Mouse (Mus musculus) hindbrain, embryonic 14.5 days (tissue): ENCODE data around the gene Upk2. TPM values are rescaled to one million over a fixed set of nuclear protein-coding genes. Genes with fewer than 3 reads are reported as not detected.

ENCODE experiments used
- ATAC-seq: fragments of 200-750 bp; cut with Nextera tagmentation; 2 replicates; pipeline ENCODE4 v1.8.0; 2017; ENCODE audit warnings: moderate number of reproducible peaks, mild to moderate bottlenecking, moderate TSS enrichment, moderate library complexity; ENCODE audit not compliant: low FRiP score
- DNase-seq: peaks from one replicate; pipeline ENCODE4 v3.0.0-alpha.2; 2015; ENCODE audit warnings: low spot score
- H3K27ac ChIP-seq: fragments of 300-500 bp; sonication (generic); 2 replicates; pipeline ENCODE4 v1.5.1; 2014; ENCODE audit warnings: mild to moderate bottlenecking, moderate library complexity
- H3K27me3 ChIP-seq: fragments of 300-500 bp; sonication (generic); 2 replicates; pipeline ENCODE4 v1.6.1; 2014; ENCODE audit warnings: mild to moderate bottlenecking, low read length, mixed read lengths; ENCODE audit not compliant: control insufficient read depth, insufficient read depth
- H3K36me3 ChIP-seq: fragments of 300-500 bp; sonication (generic); replicated peaks from 2 replicates; pipeline ENCODE4 v1.6.1; 2014; ENCODE audit not compliant: control insufficient read depth, insufficient read depth
- H3K4me1 ChIP-seq: fragments of 300-500 bp; sonication (generic); replicated peaks from 2 replicates; pipeline ENCODE4 v1.6.1; 2014; ENCODE audit warnings: antibody characterized with exemption, low read length, mixed read lengths; ENCODE audit not compliant: control insufficient read depth, insufficient read depth
- H3K4me2 ChIP-seq: fragments of 300-500 bp; sonication (generic); replicated peaks from 2 replicates; pipeline ENCODE4 v1.6.1; 2014; ENCODE audit warnings: mild to moderate bottlenecking, moderate library complexity
- H3K4me3 ChIP-seq: fragments of 300-500 bp; sonication (generic); replicated peaks from 2 replicates; pipeline ENCODE4 v1.5.1; 2014; ENCODE audit warnings: mild to moderate bottlenecking, low read length
- H3K9ac ChIP-seq: fragments of 300-500 bp; sonication (generic); 2 replicates; pipeline ENCODE4 v1.6.1; 2014
- H3K9me3 ChIP-seq: fragments of 300-500 bp; sonication (generic); 2 replicates; pipeline ENCODE4 v1.6.1; 2016; ENCODE audit warnings: low read length; ENCODE audit not compliant: control insufficient read depth
- WGBS: fragments of 180-500 bp; shearing (Covaris S2); extraction: QIAGEN DNeasy Blood & Tissue Kit; methylation state at CpG from one replicate; pipeline ENCODE4 v1.1.7; 2014; 5-methylcytosine and 5-hydroxymethylcytosine counted together
- polyA plus RNA-seq: library from polyadenylated mRNA; unstranded; fragments of >200 nt; fragmentation: Nextera tagmentation; extraction: Ambion mirVana; gene quantifications from 2 replicates; pipeline ENCODE4 v1.2.1, GENCODE M21; 2014

The Upk2 gene
- not detected in 2 replicates for polyA plus RNA-seq

- no peaks in the 10 kb centered on the region for H3K9me3 ChIP-seq
- DNase-seq (no peak), ATAC-seq (no peak)
- peaks cover 31% of the 10 kb centered on the region for H3K4me1 ChIP-seq
- 22% methylated on average over 4 of the region's 4 CpGs for WGBS
- no peaks in the 10 kb centered on the region for H3K36me3 ChIP-seq
- no peak within 1 kb of the TSS for H3K4me2 ChIP-seq
- H3K27me3 ChIP-seq, result peaks cover 5% of the 10 kb centered on the region; the same call in 1 of the 2 replicates
- H3K27ac ChIP-seq, result no peak within 1 kb of the TSS
- H3K4me3 ChIP-seq, result no peak within 1 kb of the TSS
- H3K9ac ChIP-seq, result peak within 1 kb of the TSS; percentile 8; the same call in 1 of the 2 replicates
These were observed at the start of gene Upk2 for GRCm38 (mm10) chr9:44454891-44455220. Upk2 (minus strand) TSS chr9:44454976.

- peaks cover 37% of the 10 kb centered on the region for H3K36me3 ChIP-seq
- H3K27ac ChIP-seq, result no peak overlapping the region
- H3K4me2 ChIP-seq, result no peak overlapping the region
- H3K4me1 ChIP-seq, result peaks cover 45% of the 10 kb centered on the region
- DNase-seq (peak; percentile 93), ATAC-seq (no peak)
- no peak overlapping the region for H3K9ac ChIP-seq
- no peaks in the 10 kb centered on the region for H3K9me3 ChIP-seq
- no peaks in the 10 kb centered on the region for H3K27me3 ChIP-seq
- no peak overlapping the region for H3K4me3 ChIP-seq
- WGBS, result 6% methylated on average over 4 of the region's 4 CpGs
These were observed 47.2 kb upstream of the Upk2 start for GRCm38 (mm10) chr9:44502006-44502405.

- DNase-seq (no peak), ATAC-seq (no peak)
- Histone ChIP-seq H3K4me3 (no peak overlapping the region), H3K36me3 (peaks cover 30% of the 10 kb centered on the region), H3K4me2 (no peak overlapping the region), H3K4me1 (peaks cover 52% of the 10 kb centered on the region), H3K9me3 (no peaks in the 10 kb centered on the region), H3K9ac (no peak overlapping the region), H3K27me3 (no peaks in the 10 kb centered on the region), H3K27ac (no peak overlapping the region)
- 47% methylated on average over 10 of the region's 10 CpGs for WGBS
These were observed 46.6 kb upstream of the Upk2 start for GRCm38 (mm10) chr9:44501206-44501879.

DNA sequence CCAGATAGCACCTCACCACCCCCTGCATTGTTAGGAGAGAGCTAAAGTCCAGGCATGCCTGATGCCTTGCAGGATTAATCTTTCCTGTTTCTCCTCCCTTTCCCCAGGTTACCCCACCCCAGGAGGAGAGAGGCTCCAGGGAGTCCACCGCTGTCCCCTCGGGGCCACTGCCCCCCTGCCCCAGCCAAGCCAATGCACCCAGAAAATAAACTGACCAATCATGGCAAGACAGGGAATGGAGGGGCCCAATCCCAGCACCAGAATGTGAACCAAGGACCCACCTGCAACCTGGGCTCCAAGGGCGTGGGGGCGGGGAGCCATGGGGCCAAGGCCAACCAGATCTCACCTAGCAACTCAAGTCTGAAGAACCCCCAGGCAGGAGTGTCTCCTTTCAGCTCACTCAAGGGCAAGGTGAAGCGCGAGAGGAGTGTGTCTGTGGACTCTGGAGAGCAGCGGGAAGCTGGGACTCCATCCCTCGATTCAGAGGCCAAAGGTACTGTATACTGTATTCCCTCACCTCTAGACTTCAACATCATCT, 45.9 kb upstream of the Upk2 start:
- Histone ChIP-seq H3K36me3 (peaks cover 24% of the 10 kb centered on the region), H3K4me2 (0 out of 2 replicates have a peak overlapping the region, but pooled peaks have one; percentile 79), H3K9ac (peak overlapping the region; percentile 59; the same call in 1 of the 2 replicates), H3K9me3 (no peaks in the 10 kb centered on the region), H3K27ac (no peak overlapping the region), H3K4me3 (no peak overlapping the region), H3K27me3 (no peaks in the 10 kb centered on the region), H3K4me1 (peaks cover 52% of the 10 kb centered on the region)
- 48% methylated on average over 8 of the region's 8 CpGs for WGBS
- ATAC-seq (no peak), DNase-seq (no peak)

GRCm38 (mm10) chr9:44500163-44500533, 45.4 kb upstream of the Upk2 start:
- ATAC-seq (0 out of 2 replicates have a peak, but pooled peaks have one; percentile 1), DNase-seq (no peak)
- H3K36me3 ChIP-seq, result peaks cover 19% of the 10 kb centered on the region
- H3K9ac ChIP-seq, result peak overlapping the region; percentile 59
- 27% methylated on average over 5 of the region's 5 CpGs for WGBS
- no peaks in the 10 kb centered on the region for H3K9me3 ChIP-seq
- peaks cover 53% of the 10 kb centered on the region for H3K4me1 ChIP-seq
- H3K27me3 ChIP-seq, result no peaks in the 10 kb centered on the region
- H3K4me2 ChIP-seq, result peak overlapping the region; percentile 79
- peak overlapping the region; percentile 32 for H3K4me3 ChIP-seq
- peak overlapping the region; percentile 83 for H3K27ac ChIP-seq

DNA sequence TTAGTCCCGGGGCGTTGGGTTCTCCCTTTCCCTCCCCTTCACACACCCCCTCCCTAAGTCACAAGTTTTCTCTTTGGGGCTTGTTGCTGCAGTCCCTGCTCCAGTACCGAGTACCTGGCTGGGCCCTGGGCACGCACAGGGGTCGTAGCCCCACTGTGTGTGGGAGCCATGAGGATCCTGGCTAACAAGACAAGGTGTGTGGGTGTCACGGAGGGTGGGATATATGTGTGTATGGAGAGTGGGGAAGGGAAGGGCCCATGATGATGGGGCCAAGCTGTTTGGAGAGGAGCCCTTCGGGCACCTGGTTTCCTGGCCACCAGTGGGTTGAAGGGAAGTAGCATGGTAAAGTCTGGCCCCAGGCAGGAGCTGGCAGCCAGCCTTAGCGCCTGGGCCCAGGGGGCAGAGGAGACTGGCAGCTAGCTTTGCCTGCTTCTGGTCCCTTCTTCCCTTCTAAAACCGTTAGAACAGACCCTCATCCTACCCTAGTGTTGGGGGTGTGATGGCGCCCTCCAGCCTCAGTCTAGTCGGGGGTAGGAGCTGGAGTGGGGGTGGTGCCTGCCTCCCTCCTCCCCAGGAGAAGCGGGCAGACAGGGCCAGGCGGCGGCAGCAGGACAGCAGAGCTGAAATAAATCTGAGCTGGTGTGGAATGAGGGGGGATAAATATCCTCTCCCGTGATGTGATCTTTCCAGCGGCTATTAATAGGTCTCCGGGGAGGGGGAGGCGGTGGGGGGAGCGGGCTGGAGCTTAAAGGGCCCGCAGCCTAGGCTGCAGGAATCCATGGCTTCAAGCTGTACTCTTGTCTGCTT, 44.8 kb upstream of the Upk2 start:
- no peaks in the 10 kb centered on the region for H3K27me3 ChIP-seq
- ATAC-seq (peak; percentile 44), DNase-seq (no peak)
- H3K4me1 ChIP-seq, result peaks cover 58% of the 10 kb centered on the region
- H3K4me3 ChIP-seq, result peak overlapping the region; percentile 32
- WGBS, result 7% methylated on average over 19 of the region's 20 CpGs
- no peaks in the 10 kb centered on the region for H3K9me3 ChIP-seq
- peak overlapping the region; percentile 79 for H3K4me2 ChIP-seq
- peak overlapping the region; percentile 59 for H3K9ac ChIP-seq
- peak overlapping the region; percentile 83 for H3K27ac ChIP-seq
- peaks cover 16% of the 10 kb centered on the region for H3K36me3 ChIP-seq

DNA sequence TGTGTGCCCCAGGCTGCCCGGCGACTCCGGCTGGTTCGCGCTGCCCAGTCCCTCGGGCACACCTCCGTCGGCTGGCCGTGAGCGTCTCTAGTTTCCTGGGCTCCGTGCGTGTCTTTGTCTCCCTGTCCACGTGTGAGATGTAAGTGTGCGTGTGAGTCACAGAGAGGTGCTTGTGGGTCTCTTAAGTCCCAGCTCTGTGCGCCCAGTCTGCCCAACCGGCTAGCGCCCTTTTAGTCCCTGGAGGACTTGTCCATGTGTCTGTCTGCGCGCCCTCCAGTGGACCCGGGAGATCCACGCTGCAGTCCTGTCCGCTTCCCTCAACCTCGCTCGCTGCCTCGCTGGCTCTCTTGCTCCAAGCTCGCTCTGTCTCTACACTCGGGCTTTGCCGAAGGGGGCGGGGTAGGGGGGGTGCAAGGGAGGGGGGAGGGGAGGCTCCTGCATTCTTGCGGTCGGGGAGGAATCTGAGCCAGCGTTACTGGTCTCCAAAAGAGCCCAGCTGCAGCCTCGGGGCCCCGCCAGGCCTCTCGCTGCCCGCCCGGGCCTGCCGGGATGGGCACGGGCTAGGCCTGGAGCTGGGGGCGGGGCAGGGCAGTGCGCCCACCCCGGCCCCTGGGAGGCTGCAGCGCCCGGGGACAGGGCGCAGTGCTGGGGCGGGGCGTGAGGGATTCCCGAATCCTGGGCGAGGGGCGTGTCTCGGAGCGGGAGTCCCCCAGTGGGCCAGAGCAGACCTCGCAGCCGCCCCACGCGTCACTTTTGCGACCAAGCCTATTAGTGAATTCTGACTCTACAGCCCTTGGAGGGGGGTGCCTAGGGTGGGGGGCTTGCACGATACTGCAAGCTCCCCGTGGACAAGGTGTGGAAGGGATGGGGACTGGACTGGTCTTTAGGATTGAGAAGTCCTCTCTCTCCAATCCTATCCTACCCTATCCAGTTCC, 43.9 kb upstream of the Upk2 start:
- peak; percentile 79 for ATAC-seq
- peak overlapping the region; percentile 32 for H3K4me3 ChIP-seq
- H3K4me1 ChIP-seq, result peaks cover 66% of the 10 kb centered on the region
- peaks cover 16% of the 10 kb centered on the region for H3K36me3 ChIP-seq
- peak overlapping the region; percentile 83 for H3K27ac ChIP-seq
- peak; percentile 55 for DNase-seq
- WGBS, result under 1% methylated on average over 58 of the region's 59 CpGs
- no peaks in the 10 kb centered on the region for H3K9me3 ChIP-seq
- peak overlapping the region; percentile 59 for H3K9ac ChIP-seq
- peak overlapping the region; percentile 79 for H3K4me2 ChIP-seq
- no peaks in the 10 kb centered on the region for H3K27me3 ChIP-seq

GRCm38 (mm10) chr9:44497624-44498377, 43.0 kb upstream of the Upk2 start:
- H3K4me1 ChIP-seq, result peaks cover 75% of the 10 kb centered on the region
- H3K27me3 ChIP-seq, result no peaks in the 10 kb centered on the region
- peaks cover 10% of the 10 kb centered on the region for H3K36me3 ChIP-seq
- H3K9ac ChIP-seq, result peak overlapping the region; percentile 59
- ATAC-seq (no peak), DNase-seq (no peak)
- peak overlapping the region; percentile 79 for H3K4me2 ChIP-seq
- peak overlapping the region; percentile 83 for H3K27ac ChIP-seq
- 5% methylated on average over 11 of the region's 11 CpGs for WGBS
- no peaks in the 10 kb centered on the region for H3K9me3 ChIP-seq
- peak overlapping the region; percentile 32 for H3K4me3 ChIP-seq
